Mouse (Mus musculus) forebrain, embryonic 12.5 days (tissue): ENCODE data around the gene Celf3. TPM values are rescaled to one million over a fixed set of nuclear protein-coding genes. Genes with fewer than 3 reads are reported as not detected.

Source experiments
- ATAC-seq: fragments of 200-750 bp; cut with Nextera tagmentation; 2 replicates; pipeline ENCODE4 v1.8.0; 2017; ENCODE audit warnings: moderate TSS enrichment; ENCODE audit not compliant: low FRiP score
- H3K27ac ChIP-seq: fragments of 300-500 bp; sonication (generic); 2 replicates; pipeline ENCODE4 v1.5.1; 2016; ENCODE audit warnings: mild to moderate bottlenecking
- H3K27me3 ChIP-seq: fragments of 300-500 bp; sonication (generic); 2 replicates; pipeline ENCODE4 v1.6.1; 2016; ENCODE audit warnings: mild to moderate bottlenecking
- H3K36me3 ChIP-seq: fragments of 300-500 bp; sonication (generic); replicated peaks from 2 replicates; pipeline ENCODE4 v1.6.1; 2016; ENCODE audit warnings: mild to moderate bottlenecking
- H3K4me1 ChIP-seq: fragments of 300-500 bp; sonication (generic); 2 replicates; pipeline ENCODE4 v1.6.1; 2016
- H3K4me2 ChIP-seq: fragments of 300-500 bp; sonication (generic); 2 replicates; pipeline ENCODE4 v1.6.1; 2016; ENCODE audit warnings: mild to moderate bottlenecking, moderate library complexity
- H3K4me3 ChIP-seq: fragments of 300-500 bp; sonication (generic); replicated peaks from 2 replicates; pipeline ENCODE4 v1.5.1; 2016; ENCODE audit warnings: mild to moderate bottlenecking
- H3K9ac ChIP-seq: fragments of 300-500 bp; sonication (generic); 2 replicates; pipeline ENCODE4 v1.6.1; 2016; ENCODE audit warnings: mild to moderate bottlenecking
- H3K9me3 ChIP-seq: fragments of 300-500 bp; sonication (generic); 2 replicates; pipeline ENCODE4 v1.6.1; 2016
- WGBS: fragments of 180-500 bp; shearing (Covaris S2); methylation state at CpG from one replicate; pipeline ENCODE4 v1.1.7; 2016; 5-methylcytosine and 5-hydroxymethylcytosine counted together
- polyA plus RNA-seq: library from polyadenylated mRNA; unstranded; fragments of >200 nt; fragmentation: Nextera tagmentation; extraction: Ambion mirVana; gene quantifications from 2 replicates; pipeline ENCODE4 v1.2.1, GENCODE M21; 2016

Gene Celf3
- 218 and 251 TPM in 2 replicates for polyA plus RNA-seq

DNA sequence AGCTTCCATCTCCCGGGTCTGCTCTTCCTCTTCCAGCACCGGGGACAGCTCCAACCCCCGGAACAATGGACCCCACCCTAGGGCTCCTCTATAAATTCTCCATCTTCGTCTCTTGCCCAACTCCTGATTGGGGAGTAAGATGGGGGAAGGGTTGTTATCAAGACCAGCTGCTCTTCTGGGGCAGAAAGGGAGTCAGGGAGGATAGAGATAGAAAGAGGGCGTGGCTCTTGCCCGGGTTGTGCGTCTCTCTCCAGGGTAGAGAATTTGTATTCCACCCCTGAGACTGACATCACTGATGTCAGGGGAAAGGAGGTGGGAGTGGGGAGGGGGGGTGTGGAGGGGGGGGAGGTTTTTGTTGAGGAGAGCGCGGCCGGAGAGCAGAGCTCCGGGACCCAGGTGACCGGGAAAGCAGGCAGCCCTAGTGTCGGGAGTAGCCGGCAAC, at the start of gene Celf3:
Gene Celf3 (plus strand): TSS at position 315 of the 442 bp plus-strand sequence.
- peak within 1 kb of the TSS; percentile 72 for H3K4me2 ChIP-seq
- WGBS = 1% methylated on average over 10 of the region's 14 CpGs

GRCm38 (mm10) chr3:94430980-94431379, 47.1 kb upstream of the Celf3 start:
- no peak for ATAC-seq
- 91% methylated on average over 2 of the region's 2 CpGs for WGBS
- Histone ChIP-seq H3K9me3 (no peaks in the 10 kb centered on the region), H3K27me3 (no peaks in the 10 kb centered on the region), H3K4me1 (no peaks in the 10 kb centered on the region), H3K36me3 (peaks cover 19% of the 10 kb centered on the region), H3K4me3 (no peak overlapping the region), H3K9ac (no peak overlapping the region), H3K4me2 (no peak overlapping the region), H3K27ac (no peak overlapping the region)

More for the DNA sequence above, at the start of gene Celf3:
- Histone ChIP-seq H3K4me3 (peak within 1 kb of the TSS; percentile 64), H3K4me1 (peaks cover 79% of the 10 kb centered on the region), H3K9ac (peak within 1 kb of the TSS; percentile 84), H3K27me3 (peaks cover 6% of the 10 kb centered on the region; the same call in 1 of the 2 replicates), H3K9me3 (no peaks in the 10 kb centered on the region), H3K36me3 (peaks cover 18% of the 10 kb centered on the region; the same call in 1 of the 2 replicates), H3K27ac (peak within 1 kb of the TSS; percentile 92)
- peak; percentile 90 for ATAC-seq

DNA sequence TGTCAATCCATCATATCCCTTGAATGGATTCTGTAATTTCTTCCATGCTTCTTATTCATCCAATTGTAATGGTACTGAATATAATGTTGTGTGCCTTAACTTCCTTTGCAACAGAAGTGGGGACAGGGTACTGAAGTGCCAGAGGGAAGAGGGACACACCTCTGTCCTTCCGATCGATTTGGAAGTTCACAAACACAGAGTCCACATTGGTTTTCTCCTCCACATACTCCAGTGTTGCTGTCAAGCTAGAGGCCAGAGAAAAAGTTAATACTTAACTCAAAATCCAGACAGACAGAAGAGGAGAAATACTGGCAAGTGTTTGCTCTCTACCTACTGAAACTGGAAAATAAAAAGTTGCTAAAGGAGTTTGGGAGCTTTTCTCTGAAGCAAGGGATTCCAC, 43.8 kb upstream of the Celf3 start:
- no peaks in the 10 kb centered on the region for H3K4me1 ChIP-seq
- no peak overlapping the region for H3K4me2 ChIP-seq

GRCm38 (mm10) chr3:94436420-94436819, 41.7 kb upstream of the Celf3 start:
- H3K9ac ChIP-seq = no peak overlapping the region
- no peak for ATAC-seq
- WGBS = 86% methylated on average over 9 of the region's 9 CpGs
- no peaks in the 10 kb centered on the region for H3K27me3 ChIP-seq
- H3K4me3 ChIP-seq = no peak overlapping the region
- H3K36me3 ChIP-seq = no peaks in the 10 kb centered on the region
- H3K4me2 ChIP-seq = no peak overlapping the region
- H3K27ac ChIP-seq = no peak overlapping the region
- no peaks in the 10 kb centered on the region for H3K9me3 ChIP-seq
- H3K4me1 ChIP-seq = no peaks in the 10 kb centered on the region

More for the DNA sequence above, 43.8 kb upstream of the Celf3 start:
- Histone ChIP-seq H3K4me3 (no peak overlapping the region), H3K27me3 (no peaks in the 10 kb centered on the region), H3K9me3 (no peaks in the 10 kb centered on the region), H3K9ac (no peak overlapping the region), H3K27ac (no peak overlapping the region), H3K36me3 (0 out of 2 replicates have a peak, but pooled peaks cover 6% of the 10 kb centered on the region)
- 91% methylated on average over 2 of the region's 2 CpGs for WGBS
- no peak for ATAC-seq

DNA sequence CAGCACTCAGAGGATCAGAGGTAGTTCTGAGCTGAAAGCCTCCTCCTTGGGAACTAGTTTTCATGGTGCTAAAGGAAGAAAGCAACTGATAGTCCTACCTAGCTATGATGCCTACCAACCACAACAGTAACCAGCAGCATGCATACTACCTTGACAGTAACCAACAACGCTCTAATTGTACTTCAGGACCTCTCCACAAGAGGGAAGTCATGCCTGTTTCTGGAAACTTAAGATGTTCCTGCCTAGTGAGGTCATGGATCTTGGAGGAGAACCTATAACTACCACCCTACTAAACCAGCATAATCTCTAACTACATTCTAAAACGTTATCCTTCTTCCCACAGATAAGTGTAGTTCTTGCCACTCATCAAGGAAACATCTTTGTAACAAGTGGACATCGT, 36.9 kb upstream of the Celf3 start:
- Histone ChIP-seq H3K4me1 (peaks cover 15% of the 10 kb centered on the region), H3K27ac (no peak overlapping the region), H3K27me3 (no peaks in the 10 kb centered on the region), H3K4me2 (no peak overlapping the region), H3K4me3 (no peak overlapping the region), H3K9ac (no peak overlapping the region), H3K9me3 (no peaks in the 10 kb centered on the region), H3K36me3 (peaks cover 17% of the 10 kb centered on the region)
- 41% methylated on average over 3 of the region's 3 CpGs for WGBS
- ATAC-seq = no peak

GRCm38 (mm10) chr3:94442951-94443596, 35.0 kb upstream of the Celf3 start, which contains the start of gene Mrpl9:
Mrpl9 (plus strand) TSS chr3:94443318.
- peak; percentile 98 for ATAC-seq
- Histone ChIP-seq H3K4me1 (peaks cover 15% of the 10 kb centered on the region), H3K27ac (peak within 1 kb of the TSS; percentile 74), H3K4me2 (peak within 1 kb of the TSS; percentile 93), H3K9ac (peak within 1 kb of the TSS; percentile 94), H3K27me3 (no peaks in the 10 kb centered on the region), H3K4me3 (peak within 1 kb of the TSS; percentile 96), H3K36me3 (peaks cover 36% of the 10 kb centered on the region), H3K9me3 (no peaks in the 10 kb centered on the region)
- WGBS = under 1% methylated on average over 38 of the region's 39 CpGs

GRCm38 (mm10) chr3:94443597-94443964, 34.5 kb upstream of the Celf3 start, which contains the start of gene Oaz3:
Oaz3 (minus strand) TSS chr3:94443915.
- Histone ChIP-seq H3K9me3 (no peaks in the 10 kb centered on the region), H3K9ac (peak within 1 kb of the TSS; percentile 94), H3K4me1 (peaks cover 15% of the 10 kb centered on the region), H3K27me3 (no peaks in the 10 kb centered on the region), H3K27ac (peak within 1 kb of the TSS; percentile 74), H3K4me2 (peak within 1 kb of the TSS; percentile 93), H3K4me3 (peak within 1 kb of the TSS; percentile 96), H3K36me3 (peaks cover 41% of the 10 kb centered on the region)
- ATAC-seq = no peak; the same call in 1 of the 2 replicates
- WGBS = under 1% methylated on average over 24 of the region's 24 CpGs

- Histone ChIP-seq H3K4me3 (no peak overlapping the region), H3K36me3 (peaks cover 50% of the 10 kb centered on the region), H3K27ac (no peak overlapping the region), H3K4me1 (peaks cover 3% of the 10 kb centered on the region), H3K4me2 (no peak overlapping the region), H3K9ac (no peak overlapping the region), H3K9me3 (no peaks in the 10 kb centered on the region), H3K27me3 (no peaks in the 10 kb centered on the region)
- ATAC-seq = no peak
- WGBS = 94% methylated on average over 2 of the region's 2 CpGs
Measured at GRCm38 (mm10) chr3:94449377-94449776, 28.7 kb upstream of the Celf3 start.

DNA sequence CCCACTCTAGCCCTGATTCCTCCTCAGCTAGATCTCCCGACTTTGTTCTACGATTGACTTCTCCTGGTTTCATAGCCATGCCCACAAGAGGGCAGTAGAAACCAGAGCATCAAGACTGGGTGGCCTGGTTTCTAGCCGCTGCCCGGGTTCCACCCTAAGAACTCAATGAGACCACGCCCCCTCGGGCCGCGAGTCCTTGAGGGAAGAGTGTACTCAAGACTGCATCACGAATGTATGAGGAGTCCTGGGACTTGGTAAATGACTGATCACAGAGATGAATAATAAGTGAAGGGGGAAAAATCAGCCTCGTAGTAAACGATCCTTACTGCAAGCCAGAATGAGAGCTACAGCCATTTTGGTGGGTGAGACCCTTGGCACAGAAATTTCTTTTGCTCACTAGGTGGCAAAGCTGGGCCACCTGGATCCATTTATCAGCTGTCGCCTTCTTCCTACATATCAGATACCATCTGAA, 21.5 kb upstream of the Celf3 start:
- Histone ChIP-seq H3K27me3 (peaks cover 9% of the 10 kb centered on the region), H3K36me3 (no peaks in the 10 kb centered on the region), H3K27ac (no peak overlapping the region), H3K9ac (no peak overlapping the region), H3K9me3 (peaks cover 6% of the 10 kb centered on the region; the same call in 1 of the 2 replicates), H3K4me2 (peak overlapping the region; percentile 44), H3K4me1 (no peaks in the 10 kb centered on the region), H3K4me3 (peak overlapping the region; percentile 33)
- WGBS = 2% methylated on average over 12 of the region's 12 CpGs
- peak; percentile 91 for ATAC-seq

GRCm38 (mm10) chr3:94457055-94457454, 21.0 kb upstream of the Celf3 start:
- no peaks in the 10 kb centered on the region for H3K36me3 ChIP-seq
- no peaks in the 10 kb centered on the region for H3K4me1 ChIP-seq
- ATAC-seq = peak; percentile 21; the same call in 1 of the 2 replicates
- no peak overlapping the region for H3K4me3 ChIP-seq
- no peak overlapping the region for H3K9ac ChIP-seq
- 71% methylated on average over 3 of the region's 3 CpGs for WGBS
- H3K27me3 ChIP-seq = peaks cover 9% of the 10 kb centered on the region
- peaks cover 6% of the 10 kb centered on the region; the same call in 1 of the 2 replicates for H3K9me3 ChIP-seq
- 0 out of 2 replicates have a peak overlapping the region, but pooled peaks have one; percentile 15 for H3K27ac ChIP-seq
- no peak overlapping the region for H3K4me2 ChIP-seq

- H3K4me2 ChIP-seq = no peak overlapping the region
- no peak for ATAC-seq
- no peak overlapping the region for H3K9ac ChIP-seq
- H3K27me3 ChIP-seq = peaks cover 9% of the 10 kb centered on the region
- no peak overlapping the region for H3K27ac ChIP-seq
- H3K4me3 ChIP-seq = no peak overlapping the region
- 93% methylated on average over 2 of the region's 2 CpGs for WGBS
- peaks cover 6% of the 10 kb centered on the region; the same call in 1 of the 2 replicates for H3K9me3 ChIP-seq
- no peaks in the 10 kb centered on the region for H3K36me3 ChIP-seq
- H3K4me1 ChIP-seq = peaks cover 15% of the 10 kb centered on the region
Measured at GRCm38 (mm10) chr3:94459834-94460233, 18.3 kb upstream of the Celf3 start.

GRCm38 (mm10) chr3:94463926-94464578, 14.0 kb upstream of the Celf3 start:
- WGBS = 27% methylated on average over 11 of the region's 11 CpGs
- peak; percentile 79 for ATAC-seq

More at GRCm38 (mm10) chr3:94463926-94464578, 14.0 kb upstream of the Celf3 start:
- Histone ChIP-seq H3K27ac (peak overlapping the region; percentile 95), H3K9ac (no peak overlapping the region), H3K4me1 (peaks cover 36% of the 10 kb centered on the region), H3K27me3 (no peaks in the 10 kb centered on the region), H3K4me3 (no peak overlapping the region), H3K4me2 (peak overlapping the region; percentile 24; the same call in 1 of the 2 replicates), H3K36me3 (no peaks in the 10 kb centered on the region), H3K9me3 (peaks cover 3% of the 10 kb centered on the region; the same call in 1 of the 2 replicates)
